Mouse (Mus musculus) liver, embryonic 14.5 days (tissue): ENCODE measurements around the gene 9930111J21Rik2.
"Not testable (repeated sequence)": the region's sequence is repeated elsewhere in the genome, so short reads cannot be mapped to it uniquely, and the experiment has no call there.

Source experiments
- CTCF ChIP-seq: IDR thresholded peaks from 2 replicates; pipeline ENCODE4 v1.5.1; 2016; ENCODE audit warnings: antibody characterized with exemption, low read depth, control low read depth
- EP300 ChIP-seq: IDR thresholded peaks from 2 replicates; pipeline ENCODE4 v1.6.1; 2016; ENCODE audit warnings: antibody characterized with exemption, low read depth

GRCm38 (mm10) chr11:48982848-48983247, 68.2 kb downstream of the 9930111J21Rik2 start:
- not testable (repeated sequence) for TF ChIP-seq CTCF, EP300
